Mouse (Mus musculus): ENCODE measurements around the gene Pacrg.

Pacrg gene

GRCm38 (mm10) chr17:10483945-10484546 is 356.1 kb downstream of the Pacrg start:
- DNase-seq: no peak

- no peak for DNase-seq
Observed at GRCm38 (mm10) chr17:10481081-10481480, 359.0 kb downstream of the Pacrg start.

DNA sequence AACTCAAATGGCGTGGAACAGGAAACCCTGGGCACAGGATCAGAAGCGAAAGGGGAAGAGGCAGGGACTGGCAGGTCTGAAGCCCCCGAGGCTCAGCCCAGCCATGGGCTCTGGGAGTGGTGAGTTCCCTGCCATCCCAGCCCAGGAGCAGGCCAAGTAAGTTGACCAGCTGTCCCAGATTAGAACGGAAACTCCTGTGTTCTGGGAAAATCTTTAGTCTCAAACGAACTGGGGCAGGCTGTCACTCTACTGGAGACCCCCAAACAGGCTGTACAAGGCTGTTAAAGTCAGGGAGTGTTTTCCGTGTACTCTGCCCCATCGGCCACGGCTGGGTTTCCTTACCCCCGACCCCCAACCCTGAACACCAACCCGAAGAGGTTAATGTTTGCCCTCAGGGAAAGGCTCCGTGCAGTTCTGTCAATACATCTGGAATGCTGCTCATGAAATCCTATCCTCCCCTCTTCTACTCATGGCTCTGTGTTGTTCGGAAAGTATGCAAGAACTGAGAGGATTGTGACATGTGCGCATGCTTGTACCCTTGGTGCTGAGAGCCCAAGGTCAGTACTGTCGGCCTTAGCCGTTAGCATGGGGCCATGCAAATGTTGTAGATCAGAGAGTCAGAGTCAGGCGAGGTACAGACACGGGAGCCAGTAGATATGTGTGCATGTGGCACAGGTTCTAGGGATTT is 360.9 kb downstream of the Pacrg start:
- DNase-seq: no peak

DNA sequence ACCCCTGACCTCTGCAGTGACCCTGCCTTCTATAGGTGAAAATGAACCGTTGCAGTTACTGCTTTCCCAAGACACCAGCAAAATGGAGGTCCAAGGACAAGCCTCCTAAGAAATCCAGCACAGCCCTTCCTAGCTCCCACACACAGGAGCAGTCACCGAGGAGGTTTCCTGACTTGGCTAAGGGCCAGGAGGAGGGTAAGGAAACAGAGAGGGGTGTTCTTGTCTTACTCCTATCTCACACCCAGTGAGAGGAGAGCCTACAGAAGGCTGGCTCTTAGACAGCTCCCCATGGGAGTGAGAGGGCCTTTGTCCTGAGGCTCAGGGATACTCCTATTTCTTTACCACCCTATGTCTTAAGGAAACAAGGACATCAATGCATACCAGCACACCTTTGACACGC is 361.7 kb downstream of the Pacrg start:
- DNase-seq: no peak

GRCm38 (mm10) chr17:10476807-10477206 is 363.3 kb downstream of the Pacrg start:
- no peak for DNase-seq

DNA sequence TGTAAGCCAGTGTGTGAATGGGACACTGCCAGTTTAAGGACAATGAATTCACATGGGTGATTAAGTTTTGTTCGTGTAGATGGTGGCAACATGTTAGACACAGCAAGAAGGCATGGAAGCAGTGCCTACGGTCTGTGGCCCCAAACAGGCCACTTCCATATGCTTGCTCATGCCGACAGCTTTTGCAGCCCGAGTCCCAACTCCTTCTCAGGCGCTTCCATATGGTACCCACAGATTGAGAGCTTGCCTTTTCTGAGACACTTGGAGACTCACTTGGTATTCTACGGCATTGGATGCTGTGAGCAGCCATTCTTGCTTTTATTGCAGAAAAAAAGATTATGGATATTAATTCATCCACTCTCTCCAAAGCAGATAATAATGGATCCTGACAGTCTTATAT is 365.1 kb downstream of the Pacrg start:
- no peak for DNase-seq

GRCm38 (mm10) chr17:10473826-10474384 is 366.2 kb downstream of the Pacrg start:
- no peak for DNase-seq

DNA sequence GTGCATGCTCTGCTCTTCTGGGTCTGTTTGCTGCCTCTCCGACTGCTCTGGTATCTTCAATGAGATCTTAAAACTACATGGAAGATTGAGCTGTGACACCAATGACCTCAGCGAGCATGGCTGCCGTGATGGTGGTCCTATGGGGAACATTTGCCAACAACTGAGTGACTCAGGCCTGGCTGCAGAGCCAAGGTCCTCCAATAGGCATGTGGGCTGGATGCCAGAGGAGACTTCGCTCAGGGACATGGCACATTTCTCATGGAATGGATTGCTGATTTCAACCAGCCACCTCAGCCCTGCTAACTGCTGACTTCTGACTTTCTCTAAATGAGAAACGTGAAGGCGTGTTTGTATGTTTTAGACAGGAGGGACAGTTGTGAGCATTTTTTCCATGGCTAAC is 366.9 kb downstream of the Pacrg start:
- DNase-seq: no peak

DNA sequence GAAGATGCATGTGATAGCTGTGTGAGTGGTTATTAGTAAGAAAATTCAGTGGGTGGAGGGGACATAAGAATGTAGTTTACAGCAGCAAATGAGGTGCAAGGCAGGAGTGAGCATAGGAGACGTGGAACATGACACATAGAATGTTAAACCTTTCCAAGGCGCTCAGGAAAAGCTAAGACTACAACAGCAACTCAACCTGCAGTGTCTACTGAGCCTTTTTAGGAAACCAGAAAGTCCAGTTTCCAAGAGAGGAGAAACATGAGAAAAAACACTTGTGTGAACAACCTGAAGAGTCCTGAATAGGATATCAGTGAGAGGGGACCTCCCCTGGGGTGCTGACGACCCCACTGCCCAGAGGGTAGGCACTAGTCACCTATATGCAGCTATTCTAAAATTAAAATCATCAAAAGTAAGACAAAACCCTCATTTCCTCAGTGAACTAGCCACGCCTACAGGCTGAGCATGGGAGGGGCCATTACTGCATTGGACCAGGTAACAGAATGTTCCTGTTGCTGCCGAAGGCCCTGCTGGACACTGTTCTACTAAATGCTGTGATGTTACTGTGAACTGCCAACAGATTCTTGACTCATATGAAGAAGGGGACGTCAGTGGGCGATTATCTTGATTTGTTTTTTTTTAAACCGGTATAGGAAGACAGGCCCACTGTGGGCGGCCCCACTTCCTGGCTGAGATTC is 370.1 kb downstream of the Pacrg start:
- no peak for DNase-seq

- no peak for DNase-seq
Observed at GRCm38 (mm10) chr17:10467102-10467501, 373.0 kb downstream of the Pacrg start.

DNA sequence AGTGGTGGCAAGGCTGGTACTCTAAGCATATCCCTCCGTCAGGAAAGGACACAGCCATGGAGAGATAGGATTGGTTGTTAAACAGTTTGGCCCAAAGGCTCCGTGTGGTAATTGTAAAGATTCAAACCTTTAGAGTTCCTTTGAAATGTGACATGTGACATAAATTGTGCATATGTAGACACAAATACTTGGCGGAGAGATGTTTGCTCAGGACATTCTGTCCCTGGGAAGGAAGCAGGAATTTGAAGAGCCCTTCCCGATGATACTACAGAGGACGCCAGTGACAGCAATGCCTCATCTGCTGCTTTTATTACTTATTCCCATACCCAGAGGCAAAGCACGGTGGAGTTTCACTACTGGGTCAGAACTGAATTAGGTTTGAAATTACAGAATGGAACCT is 374.6 kb downstream of the Pacrg start:
- no peak for DNase-seq

GRCm38 (mm10) chr17:10464700-10465099 is 375.4 kb downstream of the Pacrg start:
- no peak for DNase-seq

DNA sequence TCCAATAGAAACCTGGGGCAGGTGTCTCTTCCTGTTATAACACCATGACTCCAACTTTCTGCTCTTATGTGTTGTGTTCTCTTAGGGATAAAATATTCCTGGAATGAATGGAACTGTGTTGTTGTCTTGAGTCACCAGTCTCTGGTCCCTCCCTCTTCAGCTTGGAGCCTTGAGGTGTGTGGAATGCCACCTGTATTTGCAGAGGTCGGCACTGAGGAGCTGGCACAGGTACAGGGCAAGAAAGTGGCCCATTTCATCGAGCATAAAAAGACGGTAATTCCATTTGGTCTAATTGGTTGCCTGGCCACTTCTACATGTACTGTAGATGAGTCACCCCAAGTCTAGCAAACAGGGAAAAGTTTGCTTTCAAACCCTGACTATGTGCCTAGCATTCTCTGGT is 376.5 kb downstream of the Pacrg start:
- DNase-seq: no peak

DNA sequence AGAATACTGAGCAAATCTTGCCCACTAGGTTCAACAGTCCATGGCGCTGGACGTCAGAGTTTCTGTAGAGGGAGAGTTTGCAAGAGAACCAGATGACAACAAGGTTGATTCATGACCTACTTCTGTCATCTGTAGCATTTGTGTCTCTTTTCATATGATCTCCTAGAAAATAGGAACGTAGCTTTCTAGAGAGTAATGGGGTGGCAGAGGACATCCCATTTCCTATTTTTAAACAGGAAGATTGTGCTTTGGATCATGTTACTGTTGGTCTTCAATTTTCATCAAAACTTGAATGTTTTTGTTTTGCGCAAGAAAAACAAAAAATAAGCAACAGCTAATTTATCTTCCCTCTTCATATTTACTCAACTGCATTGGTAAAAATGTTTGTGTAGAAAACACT is 379.2 kb downstream of the Pacrg start:
- no peak for DNase-seq

DNA sequence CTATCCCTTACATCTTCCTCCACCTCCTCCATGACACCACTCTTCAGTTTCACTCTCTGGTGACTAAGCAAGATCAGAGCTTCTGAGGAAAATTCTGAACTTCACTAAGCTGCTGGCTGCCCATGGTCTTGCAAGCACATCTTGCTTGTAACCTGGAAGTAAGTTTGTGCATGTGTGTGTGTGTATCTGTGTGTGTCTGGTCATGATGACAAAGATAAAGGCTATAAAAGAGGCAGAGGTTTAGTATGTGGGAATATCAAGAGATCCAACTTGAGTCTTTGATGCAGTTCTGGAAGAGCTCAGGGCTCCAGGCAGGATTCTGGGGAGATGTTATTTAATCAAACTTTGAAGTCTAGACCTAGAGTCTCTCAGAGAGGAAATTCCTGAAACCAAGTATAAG is 381.4 kb downstream of the Pacrg start:
- no peak for DNase-seq

DNA sequence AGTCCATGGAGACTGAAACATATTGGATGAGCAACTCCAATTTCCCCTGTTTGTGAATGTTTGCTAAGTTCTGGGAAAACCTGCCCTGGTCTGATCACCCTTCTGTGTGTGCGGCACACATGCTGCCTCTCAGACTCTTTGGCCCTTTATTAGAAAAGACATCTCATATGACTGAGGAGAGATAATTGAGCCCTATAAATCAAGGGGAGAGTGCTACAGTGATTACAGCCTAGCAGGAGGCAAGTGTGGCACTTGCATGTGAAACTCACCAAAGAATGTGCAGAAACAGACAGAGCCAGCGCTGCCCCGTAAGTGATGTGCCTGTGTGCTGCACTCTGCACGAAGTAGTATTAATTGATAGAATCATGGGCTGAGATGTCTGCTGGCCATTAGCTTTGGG is 383.7 kb downstream of the Pacrg start:
- DNase-seq: no peak

DNA sequence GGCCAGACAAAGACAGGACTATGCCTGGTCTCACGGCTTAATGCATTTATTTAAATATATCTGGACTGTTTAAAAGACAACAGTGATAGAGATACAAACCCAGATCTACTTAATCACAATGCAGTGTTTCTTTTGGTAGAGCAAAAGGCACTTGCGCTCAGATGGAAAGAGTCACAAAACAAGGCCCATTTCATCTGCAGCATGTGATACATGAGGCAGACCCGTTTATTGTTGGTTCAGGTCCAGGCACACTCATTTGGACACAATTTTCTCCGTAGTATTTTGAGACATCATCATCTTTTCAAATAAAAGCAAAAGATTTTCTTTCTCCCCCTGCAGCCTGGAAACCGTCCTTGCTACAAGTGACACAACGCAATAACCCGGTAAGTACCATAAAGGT is 384.1 kb downstream of the Pacrg start:
- no peak for DNase-seq

DNA sequence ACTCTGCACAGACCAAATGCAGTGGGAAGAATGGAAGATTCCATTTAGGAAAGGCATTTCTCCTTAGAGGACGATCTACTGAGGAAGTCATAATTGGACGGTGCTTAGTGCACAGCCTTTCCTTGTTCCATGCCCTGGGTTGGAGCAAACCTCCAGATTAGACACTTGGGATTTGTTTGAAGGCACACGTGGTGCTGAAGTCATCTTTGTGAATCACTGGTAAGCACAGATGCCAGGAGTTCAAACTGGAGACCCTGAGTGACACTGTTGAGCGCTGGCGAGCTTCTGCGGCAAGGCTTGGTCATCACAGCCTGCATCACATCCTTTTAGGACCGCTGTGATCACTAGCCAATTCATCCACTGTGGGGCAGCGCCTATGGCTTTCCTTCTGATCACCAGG is 385.7 kb downstream of the Pacrg start:
- no peak for DNase-seq

DNA sequence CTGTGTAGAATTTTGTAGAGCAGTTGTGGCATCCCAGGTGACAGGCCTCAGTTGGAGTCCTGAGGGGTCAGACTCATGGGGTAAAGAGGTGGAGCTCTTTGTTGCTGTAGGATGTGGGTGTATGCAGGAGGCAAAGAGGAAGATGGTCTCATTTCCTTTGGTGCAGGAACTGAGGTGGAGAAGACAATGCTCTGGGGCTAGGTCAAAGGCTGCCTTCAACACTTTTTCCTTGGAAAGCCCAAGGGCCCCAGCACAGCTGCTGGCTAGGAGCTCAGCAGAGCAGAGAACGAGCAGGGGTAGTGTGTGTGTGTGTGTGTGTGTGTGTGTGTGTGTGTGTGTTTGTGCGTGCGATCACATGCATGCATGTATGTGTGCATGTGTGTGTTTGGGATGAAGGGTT is 387.3 kb downstream of the Pacrg start:
- DNase-seq: no peak

GRCm38 (mm10) chr17:10451306-10452077 is 388.6 kb downstream of the Pacrg start:
- DNase-seq: no peak

DNA sequence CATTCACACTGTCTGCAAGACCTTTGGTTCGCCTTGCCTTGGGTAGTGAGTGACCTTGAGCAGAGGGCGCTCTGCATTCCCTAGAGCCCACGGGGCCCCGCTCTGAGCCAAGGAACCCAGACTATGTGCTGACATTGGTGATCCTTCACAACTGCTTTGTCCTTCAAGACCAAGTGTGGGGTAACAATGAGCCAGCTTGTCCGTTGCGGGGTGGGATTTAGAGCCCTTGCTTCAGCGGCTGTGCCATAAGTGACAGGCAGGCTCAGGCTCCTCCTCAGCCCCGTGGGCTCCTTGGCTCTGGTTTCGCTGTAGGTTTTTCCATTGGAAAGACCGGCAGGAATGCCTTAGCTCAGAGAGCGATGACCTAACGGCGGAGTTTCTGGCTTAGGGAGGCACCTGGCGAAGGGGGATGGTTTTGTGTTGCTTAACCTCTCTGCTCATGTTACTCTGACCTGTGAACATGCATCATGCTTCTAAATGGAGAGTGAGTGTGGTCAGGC is 390.3 kb downstream of the Pacrg start:
- no peak for DNase-seq

DNA sequence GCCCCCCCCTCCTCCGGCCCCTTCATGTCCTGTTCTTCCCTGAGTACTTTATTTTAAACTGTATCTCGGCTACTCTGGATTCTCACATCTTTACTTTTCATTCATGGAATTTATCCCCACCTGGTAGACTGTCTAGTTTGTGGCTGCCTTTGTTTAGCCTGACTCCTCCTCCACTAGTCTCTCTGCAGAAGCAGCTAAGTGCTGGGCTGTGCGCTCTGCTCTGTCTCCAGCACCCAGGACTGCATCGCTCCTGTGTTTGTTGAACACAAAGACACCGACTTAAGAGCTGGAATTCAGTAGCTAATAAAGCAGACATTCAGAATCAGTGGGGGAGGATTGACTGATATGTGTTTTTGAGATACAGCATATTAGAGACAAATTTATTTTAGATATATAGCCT is 391.7 kb downstream of the Pacrg start:
- DNase-seq: no peak

GRCm38 (mm10) chr17:10441501-10442111 is 398.5 kb downstream of the Pacrg start:
- no peak for DNase-seq
